Mouse (Mus musculus): ENCODE measurements around the gene H2afb1. TPM values are rescaled to one million over a fixed set of nuclear protein-coding genes. Genes with fewer than 3 reads are reported as not detected.
"Not testable (repeated sequence)": the region's sequence is repeated elsewhere in the genome, so short reads cannot be mapped to it uniquely, and the experiment has no call there.

The H2afb1 gene
- polyA plus RNA-seq (2016; fragmentation: Nextera tagmentation; extraction: Ambion mirVana), result not detected in 2 replicates

DNA sequence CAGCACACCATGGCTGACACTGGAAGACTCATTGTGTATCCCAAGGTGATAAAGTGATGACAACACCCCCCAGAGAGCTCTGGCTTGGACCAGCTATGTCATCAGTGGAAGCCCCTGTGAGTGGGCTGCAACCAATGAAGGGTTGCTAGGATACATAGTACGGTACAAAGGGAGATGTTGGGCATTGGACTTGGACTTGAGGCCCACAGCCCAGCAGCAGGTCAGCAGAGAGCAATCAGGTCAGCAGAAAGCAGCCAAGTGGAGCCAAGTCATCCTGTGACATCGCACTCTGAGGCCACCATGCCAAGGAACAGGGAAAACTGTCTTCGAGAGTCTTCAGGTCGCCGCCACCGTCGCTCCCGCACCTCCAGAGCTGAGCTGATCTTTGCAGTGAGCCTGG, at the start of gene H2afb1:
Gene H2afb1 (plus strand): TSS at position 301 of the 400 bp plus-strand sequence.
- 97% methylated on average over 8 of the region's 8 CpGs for WGBS
- H3K27me3 ChIP-seq (ENCODE audit: insufficient read depth, poor library complexity, severe bottlenecking); H3K27ac ChIP-seq; DNase-seq (ENCODE audit: low spot score); H3K36me3 ChIP-seq; H3K4me1 ChIP-seq (replicated peaks); H3K4me3 ChIP-seq; H3K9me3 ChIP-seq: not testable (repeated sequence)

DNA sequence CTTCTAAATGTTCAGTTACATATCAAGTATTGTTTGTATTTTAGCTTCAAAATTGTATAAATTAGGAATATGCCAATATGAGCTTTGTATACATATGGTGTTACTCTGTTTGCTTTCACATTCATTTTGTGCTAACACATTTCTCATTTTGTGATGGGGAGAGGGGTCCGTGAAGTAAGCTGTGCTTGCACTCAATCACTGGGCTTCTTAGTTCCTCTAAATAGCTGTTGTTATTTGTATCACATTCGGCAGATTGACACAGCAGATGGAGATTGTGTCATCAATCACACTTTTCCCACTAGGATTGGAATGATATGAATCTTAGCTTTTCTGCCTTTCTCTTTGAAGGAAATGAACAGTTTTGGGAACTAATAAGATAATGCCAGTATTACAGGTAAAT, 21.5 kb downstream of the H2afb1 start:
- no peaks in the 10 kb centered on the region for H3K27me3 ChIP-seq (ENCODE audit: insufficient read depth, poor library complexity, severe bottlenecking)
- no peak for DNase-seq (ENCODE audit: low spot score)

More for the DNA sequence above, 21.5 kb downstream of the H2afb1 start:
- Histone ChIP-seq H3K9me3 (no peaks in the 10 kb centered on the region), H3K4me1 (replicated peaks) (no peaks in the 10 kb centered on the region), H3K27ac (no peak overlapping the region), H3K36me3 (no peaks in the 10 kb centered on the region), H3K4me3 (no peak overlapping the region)
- WGBS, result 88% methylated on average over 2 of the region's 2 CpGs
